Mouse (Mus musculus) E14TG2a.4 (cell line): ENCODE results near the gene Cbx1.

Experiments
- CTCF ChIP-seq: conservative IDR thresholded peaks from 2 replicates; pipeline ENCODE4 v1.5.1; 2014; ENCODE audit warnings: low read length
- POU5F1 ChIP-seq: IDR thresholded peaks from 2 replicates; pipeline ENCODE4 v1.6.1; 2014; ENCODE audit warnings: low read length, borderline replicate concordance

DNA sequence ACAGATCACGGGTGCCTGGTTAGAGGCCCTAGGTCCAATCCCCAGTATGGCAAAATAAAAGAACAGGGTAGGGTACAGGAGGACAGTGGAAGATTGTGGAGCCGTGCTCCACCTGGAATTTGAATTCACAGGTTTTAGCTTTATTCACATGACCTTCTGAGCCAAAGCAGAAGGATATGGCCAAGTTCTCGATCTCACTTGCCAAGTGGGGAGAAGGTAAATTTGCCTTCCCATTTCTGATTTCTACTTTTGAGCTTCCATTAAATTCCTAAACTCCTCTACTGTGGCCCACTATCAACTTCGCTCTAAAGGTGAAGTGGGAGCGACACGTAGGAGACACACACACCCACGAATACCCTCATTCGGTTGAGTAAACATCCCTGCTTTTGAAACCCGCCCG, 40.0 kb downstream of the Cbx1 start:
- TF ChIP-seq POU5F1 (no peak), CTCF (no peak)
